Mouse (Mus musculus) CH12.LX (cell line): ENCODE data around the gene Cmip. TPM values are rescaled to one million over a fixed set of nuclear protein-coding genes. Genes with fewer than 3 reads are reported as not detected.

Experiments used
- DNase-seq: peaks from one replicate; pipeline ENCODE4 v3.0.0-alpha.2; 2013; ENCODE audit errors: extremely low read depth
- H3K27ac ChIP-seq: 2 replicates; pipeline ENCODE4 v1.5.1; 2012; ENCODE audit warnings: low read depth, mild to moderate bottlenecking, control low read depth, moderate library complexity; ENCODE audit not compliant: insufficient read depth
- H3K27me3 ChIP-seq: replicated peaks from 2 replicates; pipeline ENCODE3; 2012; ENCODE audit warnings: inconsistent platforms
- H3K36me3 ChIP-seq, 2 experiments: replicated peaks in 1 of 2; 2 replicates each; pipeline versions ENCODE3 to v1.6.1; 2012; ENCODE audit warnings: inconsistent platforms in 1 of 2, low read length in 1 of 2, mild to moderate bottlenecking in 1 of 2, mixed read lengths in 1 of 2, moderate library complexity in 1 of 2; ENCODE audit not compliant: control insufficient read depth in 1 of 2, insufficient read depth in 1 of 2
- H3K4me1 ChIP-seq, 2 experiments: 2 replicates each; pipeline ENCODE4 v1.6.1; 2012; ENCODE audit warnings: inconsistent platforms in 1 of 2, moderate library complexity in 1 of 2; ENCODE audit not compliant: insufficient read depth in 2 of 2, control insufficient read depth in 1 of 2
- H3K4me2 ChIP-seq: 2 replicates; pipeline ENCODE4 v1.6.1; 2012; ENCODE audit warnings: low read depth, mild to moderate bottlenecking, control low read depth; ENCODE audit not compliant: poor library complexity, insufficient read depth, severe bottlenecking
- H3K4me3 ChIP-seq, 3 experiments: fragments of 150-350 bp in 1 of 3; sonication (generic) in 1 of 3; replicated peaks in 1 of 3; 2 replicates each; pipeline versions ENCODE3 to v1.5.1; 2011 to 2012; ENCODE audit warnings: low read depth in 2 of 3, low read length in 2 of 3, mild to moderate bottlenecking in 2 of 3, moderate library complexity in 2 of 3, control low read depth in 1 of 3, improper control_type of control experiment in 1 of 3, inconsistent platforms in 1 of 3, mixed read lengths in 1 of 3; ENCODE audit not compliant: poor library complexity in 1 of 3
- H3K79me2 ChIP-seq: replicated peaks from 2 replicates; pipeline ENCODE4 v1.6.1; 2012; ENCODE audit warnings: mild to moderate bottlenecking, moderate library complexity; ENCODE audit not compliant: control insufficient read depth, poor library complexity, insufficient read depth, severe bottlenecking; ENCODE audit errors: extremely low read depth
- H3K9ac ChIP-seq: 2 replicates; pipeline ENCODE4 v1.6.1; 2012; ENCODE audit warnings: low read depth, mild to moderate bottlenecking, control low read depth, moderate library complexity; ENCODE audit not compliant: insufficient read depth
- H3K9me3 ChIP-seq: replicated peaks from 2 replicates; pipeline ENCODE3; 2012; ENCODE audit warnings: low read length, inconsistent platforms, mixed read lengths
- E2F4 ChIP-seq: IDR thresholded peaks from 2 replicates; pipeline ENCODE4 v1.6.1; 2011; ENCODE audit warnings: low read depth, low read length, improper control_type of control experiment; ENCODE audit not compliant: insufficient replicate concordance
- ELF1 ChIP-seq: IDR thresholded peaks from 2 replicates; pipeline ENCODE4 v1.6.1; 2014; ENCODE audit warnings: low read depth, mild to moderate bottlenecking, inconsistent platforms, low read length, improper control_type of control experiment
- EP300 ChIP-seq: IDR thresholded peaks from 2 replicates; pipeline ENCODE4 v1.6.1; 2011; ENCODE audit warnings: low read length, improper control_type of control experiment
- ETS1 ChIP-seq: conservative IDR thresholded peaks from 2 replicates; pipeline ENCODE4 v1.6.1; 2012; ENCODE audit warnings: low read depth, mild to moderate bottlenecking, inconsistent platforms, low read length, improper control_type of control experiment, moderate library complexity
- GABPA ChIP-seq: IDR thresholded peaks from 2 replicates; pipeline ENCODE4 v1.6.1; 2012; ENCODE audit warnings: low read depth, low read length, improper control_type of control experiment, inconsistent platforms; ENCODE audit not compliant: insufficient replicate concordance
- JUND ChIP-seq: conservative IDR thresholded peaks from 2 replicates; pipeline ENCODE4 v1.6.1; 2011; ENCODE audit warnings: low read depth, low read length, improper control_type of control experiment
- MAFK ChIP-seq: IDR thresholded peaks from 2 replicates; pipeline ENCODE4 v1.6.1; 2011; ENCODE audit warnings: low read length, improper control_type of control experiment; ENCODE audit not compliant: insufficient replicate concordance
- MAX ChIP-seq: IDR thresholded peaks from 2 replicates; pipeline ENCODE4 v1.6.1; 2011; ENCODE audit warnings: low read length, improper control_type of control experiment
- MAZ ChIP-seq: IDR thresholded peaks from 2 replicates; pipeline ENCODE4 v1.6.1; 2012; ENCODE audit warnings: low read depth, mild to moderate bottlenecking, inconsistent platforms, low read length, improper control_type of control experiment, moderate library complexity
- MXI1 ChIP-seq: IDR thresholded peaks from 2 replicates; pipeline ENCODE4 v1.6.1; 2011; ENCODE audit warnings: mild to moderate bottlenecking, low read depth, low read length, improper control_type of control experiment
- NELFE ChIP-seq: IDR thresholded peaks from 2 replicates; pipeline ENCODE4 v1.6.1; 2011; ENCODE audit warnings: low read depth, low read length, improper control_type of control experiment
- NRF1 ChIP-seq: IDR thresholded peaks from 2 replicates; pipeline ENCODE4 v1.6.1; 2014; ENCODE audit warnings: low read depth, mild to moderate bottlenecking, inconsistent platforms, low read length, improper control_type of control experiment, moderate library complexity
- PAX5 ChIP-seq: IDR thresholded peaks from 2 replicates; pipeline ENCODE4 v1.6.1; 2012; ENCODE audit warnings: low read length, inconsistent platforms, mixed read lengths
- POLR2AphosphoS2 ChIP-seq: IDR thresholded peaks from 2 replicates; pipeline ENCODE4 v1.6.1; 2011; ENCODE audit warnings: low read depth, low read length, improper control_type of control experiment
- RAD21 ChIP-seq: IDR thresholded peaks from 2 replicates; pipeline ENCODE4 v1.6.1; 2011; ENCODE audit warnings: low read depth, mild to moderate bottlenecking, low read length, improper control_type of control experiment, moderate library complexity
- RCOR1 ChIP-seq: conservative IDR thresholded peaks from 2 replicates; pipeline ENCODE4 v1.6.1; 2012; ENCODE audit warnings: low read depth, mild to moderate bottlenecking, inconsistent platforms, low read length, improper control_type of control experiment
- SIN3A ChIP-seq: IDR thresholded peaks from 2 replicates; pipeline ENCODE4 v1.6.1; 2012; ENCODE audit warnings: low read length, improper control_type of control experiment, inconsistent platforms
- SMC3 ChIP-seq: IDR thresholded peaks from 2 replicates; pipeline ENCODE4 v1.6.1; 2011; ENCODE audit warnings: low read depth, low read length, improper control_type of control experiment
- ZKSCAN1 ChIP-seq: IDR thresholded peaks from 2 replicates; pipeline ENCODE4 v1.6.1; 2012; ENCODE audit warnings: low read depth, inconsistent platforms, low read length, improper control_type of control experiment, borderline replicate concordance
- ZMIZ1 ChIP-seq: IDR thresholded peaks from 2 replicates; pipeline ENCODE4 v1.6.1; 2012; ENCODE audit warnings: low read depth, mild to moderate bottlenecking, inconsistent platforms, low read length, improper control_type of control experiment
- ZNF384 ChIP-seq: IDR thresholded peaks from 2 replicates; pipeline ENCODE4 v1.6.1; 2012; ENCODE audit warnings: low read depth, low read length, improper control_type of control experiment, inconsistent platforms
- dilution Hi-C: fragments of 300-500 bp; cut with MboI; formaldehyde crosslinking; loops from 2 replicates; pipeline ENCODE4 v1.14.3; 2020; ENCODE audit warnings: low sequenced_read_pairs; ENCODE audit not compliant: extremely low pct_unique_long_range_greater_than_20kb, extremely low pct_ligation_motif_present
- in situ Hi-C: fragments of 300-500 bp; cut with MboI; formaldehyde crosslinking; loops from 3 replicates; pipeline ENCODE4 v1.14.3; 2019; ENCODE audit warnings: low sequenced_read_pairs, low pct_ligation_motif_present, low pct_unique_long_range_greater_than_20kb, mixed read lengths
- polyA plus RNA-seq: library from polyadenylated mRNA; unstranded; fragments of >175 nt; gene quantifications from 2 replicates; pipeline ENCODE4 v1.2.1, GENCODE M21; 2012; ENCODE audit warnings: low read depth; ENCODE audit not compliant: insufficient read length
- total RNA-seq, 2 experiments: library from RNA; depleted of rRNA; stranded (reverse); fragments of 300-350 nt in 1 of 2; fragments of >200 nt in 1 of 2; gene quantifications; 2 replicates each; pipeline ENCODE4 v1.2.3; 2012 to 2014

Cmip gene
- total and polyA plus RNA-seq, 3 experiments, result 5.2 to 39.0 (median 16.5) TPM

DNA sequence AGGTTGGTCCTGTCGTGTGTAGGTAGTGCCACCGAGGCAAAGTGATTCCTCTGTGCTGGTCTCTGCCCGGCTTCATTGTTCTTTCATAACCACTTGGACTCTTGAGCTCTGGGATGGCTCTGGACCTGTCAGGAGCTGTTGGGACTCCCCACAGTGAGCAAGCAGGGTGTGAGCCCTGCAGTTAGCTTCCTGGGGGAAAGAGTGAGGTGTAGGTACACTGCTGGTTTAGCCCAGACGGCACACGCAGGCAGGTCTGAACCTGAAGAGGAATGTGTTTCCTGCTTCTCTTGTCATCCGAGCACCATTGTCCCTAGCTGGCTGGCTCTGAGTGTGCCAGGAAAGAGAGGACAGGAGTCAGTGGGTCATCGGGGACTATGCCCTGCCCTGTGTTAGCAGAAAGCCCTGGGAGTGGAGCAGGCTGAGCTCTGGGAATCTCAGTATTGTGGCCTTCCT lies 70.5 kb downstream of the Cmip start:
- Histone ChIP-seq H3K27me3 (no peaks in the 10 kb centered on the region), H3K9ac (no peak overlapping the region)
- in situ Hi-C loops, result no loop called here

DNA sequence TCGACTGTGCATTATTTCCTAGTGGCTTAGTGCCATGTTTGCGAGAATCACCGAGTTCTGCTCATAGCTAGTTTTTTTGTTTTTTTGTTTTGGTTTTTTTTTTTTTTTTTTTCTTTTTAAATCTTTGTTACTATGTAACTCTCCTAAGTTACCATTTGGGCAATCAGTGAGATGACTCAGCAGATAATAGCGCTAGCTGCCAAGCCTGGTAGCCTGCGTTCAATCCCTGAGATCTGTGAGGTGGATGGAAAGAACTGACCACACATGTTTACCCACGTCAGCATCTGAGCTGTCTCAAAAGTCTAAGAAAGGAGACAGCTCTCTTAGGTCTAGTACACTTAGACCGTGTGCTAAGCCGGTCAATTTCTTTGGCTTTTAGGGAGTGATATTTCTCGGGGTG lies 71.9 kb downstream of the Cmip start:
- peak overlapping the region; percentile 20; the same call in 1 of the 2 replicates for H3K27ac ChIP-seq
- peaks cover 37 to 75% of the 10 kb centered on the region in 2 experiments for H3K4me1 ChIP-seq
- TF ChIP-seq ZNF384 (peak; percentile 59), SMC3 (no peak), ZMIZ1 (no peak), JUND (no peak), MAFK (peak; percentile 92), MXI1 (no peak), SIN3A (peak; percentile 42; the same call in 1 of the 2 replicates), EP300 (peak; percentile 29; the same call in 1 of the 2 replicates), ETS1 (peak; percentile 49; the same call in 1 of the 2 replicates)
- H3K79me2 ChIP-seq, result 0 out of 2 replicates have a peak, but pooled peaks cover 4% of the 10 kb centered on the region
- H3K27me3 ChIP-seq, result no peaks in the 10 kb centered on the region
- DNase-seq, result no peak
- in situ Hi-C loops (no loop called here), dilution Hi-C loops (no loop called here)
- H3K4me3 ChIP-seq, result no peak overlapping the region
- peak overlapping the region; percentile 26; the same call in 1 of the 2 replicates for H3K4me2 ChIP-seq
- no peak overlapping the region for H3K9ac ChIP-seq
- peaks cover 3 to 26% of the 10 kb centered on the region in 2 experiments for H3K36me3 ChIP-seq
- H3K9me3 ChIP-seq, result no peaks in the 10 kb centered on the region

More for the DNA sequence above, 70.5 kb downstream of the Cmip start:
- Histone ChIP-seq H3K36me3 (peaks cover 3 to 32% of the 10 kb centered on the region in 2 experiments), H3K4me2 (no peak overlapping the region), H3K9me3 (no peaks in the 10 kb centered on the region), H3K27ac (no peak overlapping the region), H3K4me3 (no peak overlapping the region), H3K4me1 (peaks cover 26 to 62% of the 10 kb centered on the region in 2 experiments), H3K79me2 (0 out of 2 replicates have a peak, but pooled peaks cover 4% of the 10 kb centered on the region)
- DNase-seq, result no peak
- TF ChIP-seq ZKSCAN1 (no peak), NRF1 (no peak), ZNF384 (no peak), NELFE (no peak), MAX (no peak)
- TF ChIP-seq, all 38 proteins: peak for 0
- dilution Hi-C loops, result no loop called here

DNA sequence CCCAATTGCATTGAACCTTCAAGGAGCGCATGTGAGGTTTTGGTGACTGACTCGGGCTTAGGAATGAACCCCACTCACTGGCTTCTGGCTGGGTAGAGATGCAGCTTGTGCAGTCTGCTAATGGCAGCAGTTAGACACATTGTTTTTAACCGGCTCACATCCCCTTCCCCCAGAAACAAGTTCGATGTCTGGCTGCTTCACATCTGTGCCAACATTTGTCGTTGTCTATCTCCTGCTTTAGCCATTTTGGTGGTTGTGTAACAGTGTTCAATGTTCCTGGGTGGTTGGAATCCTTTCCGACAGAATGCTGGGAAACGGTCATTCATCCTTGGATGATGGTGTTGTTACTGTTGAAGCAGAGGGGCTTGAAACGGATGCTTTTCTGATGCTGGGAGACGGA lies 72.3 kb downstream of the Cmip start:
- in situ Hi-C loops, result no loop called here
- dilution Hi-C loops, result no loop called here
- no peak overlapping the region for H3K9ac ChIP-seq
- 0 out of 2 replicates have a peak, but pooled peaks cover 4% of the 10 kb centered on the region for H3K79me2 ChIP-seq
- TF ChIP-seq NELFE, result no peak
- TF ChIP-seq RCOR1, result no peak
- TF ChIP-seq RAD21, result no peak
- TF ChIP-seq ETS1, result no peak; the same call in 1 of the 2 replicates
- no peak for TF ChIP-seq ZMIZ1
- no peak for TF ChIP-seq PAX5
- no peak for TF ChIP-seq POLR2AphosphoS2
- TF ChIP-seq ZKSCAN1, result no peak
- no peak for TF ChIP-seq MAZ
- TF ChIP-seq GABPA, result no peak
- no peak for TF ChIP-seq E2F4
- TF ChIP-seq ELF1, result no peak
- TF ChIP-seq, all 38 proteins: peak for 0
- DNase-seq, result no peak
- Histone ChIP-seq H3K27me3 (no peaks in the 10 kb centered on the region), H3K9me3 (no peaks in the 10 kb centered on the region), H3K27ac (peak overlapping the region; percentile 20; the same call in 1 of the 2 replicates), H3K36me3 (peaks cover 3 to 22% of the 10 kb centered on the region in 2 experiments), H3K4me2 (0 out of 2 replicates have a peak overlapping the region, but pooled peaks have one; percentile 26), H3K4me3 (no peak overlapping the region), H3K4me1 (peaks cover 41 to 78% of the 10 kb centered on the region in 2 experiments)
